In genomic region chr11:108897034-108897433, GRCm38 (mm10) we compare ENCODE assay signal across 22 mouse cellular contexts. TPM values are rescaled to one million over a fixed set of nuclear protein-coding genes. Genes with fewer than 3 reads are reported as not detected.
DNase-seq lines count a peak whose midpoint lies in the region; ATAC-seq and TF ChIP-seq lines count a peak whose summit lies in the region.
"Had no signal": no experiment of that assay in that cellular context is flagged by ENCODE, and none has a peak within 500 bp of the region (broad histone marks: within the 10 kb centered on the region; RNA-seq: fewer than 3 reads in every experiment).

No protein-coding gene starts in this region.

- no peak for TF ChIP-seq POLR2A in liver, adult 2 months (IDR thresholded peaks at IDR 0.05; ENCODE audit: extremely low read depth, insufficient read depth, low read length)

- H3K36me3 ChIP-seq in liver, adult 2 months (ENCODE audit: control insufficient read depth, insufficient read depth, low read length), result no peaks in the 10 kb centered on the region
- H3K36me3 ChIP-seq in liver, embryonic 11.5 days (ENCODE audit: control insufficient read depth, insufficient read depth, low read length), result no peaks in the 10 kb centered on the region
- no peaks in the 10 kb centered on the region for H3K36me3 ChIP-seq in forebrain, postnatal 0 days (ENCODE audit: insufficient read depth)
- H3K36me3 ChIP-seq: embryonic facial prominence, embryonic 15.5 days; forebrain, embryonic 10.5 days; heart, embryonic 13.5 days; intestine, embryonic 15.5 days had no signal

- H3K9me3 ChIP-seq in liver, embryonic 11.5 days (ENCODE audit: control insufficient read depth, low read length), result no peaks in the 10 kb centered on the region
- no peaks in the 10 kb centered on the region for H3K9me3 ChIP-seq in forebrain, postnatal 0 days (ENCODE audit: low read length)
- H3K9me3 ChIP-seq: embryonic facial prominence, embryonic 15.5 days; forebrain, embryonic 10.5 days; heart, embryonic 13.5 days; intestine, embryonic 15.5 days had no signal

- H3K27me3 ChIP-seq in liver, adult 2 months (ENCODE audit: control insufficient read depth, insufficient read depth, low read length), result no peaks in the 10 kb centered on the region
- H3K27me3 ChIP-seq in liver, embryonic 11.5 days (replicated peaks; ENCODE audit: control insufficient read depth, insufficient read depth, low read length), result peaks cover 22% of the 10 kb centered on the region
- no peaks in the 10 kb centered on the region for H3K27me3 ChIP-seq in forebrain, postnatal 0 days (ENCODE audit: insufficient read depth, low read length)
- H3K27me3 ChIP-seq: CH12.LX; embryonic facial prominence, embryonic 15.5 days; intestine, embryonic 15.5 days; Patski had no signal

- no peaks in the 10 kb centered on the region for H3K4me1 ChIP-seq in liver, adult 2 months (ENCODE audit: control insufficient read depth, insufficient read depth, low read length)
- no peaks in the 10 kb centered on the region for H3K4me1 ChIP-seq in liver, embryonic 11.5 days (replicated peaks; ENCODE audit: control insufficient read depth, insufficient read depth, low read length)
- H3K4me1 ChIP-seq in forebrain, postnatal 0 days (ENCODE audit: insufficient read depth), result peaks cover 5% of the 10 kb centered on the region; the same call in 1 of the 2 replicates

- H3K27ac ChIP-seq in liver, adult 2 months (replicated peaks; ENCODE audit: insufficient read depth, low read depth, low read length), result no peak overlapping the region
- H3K27ac ChIP-seq in liver, embryonic 11.5 days (ENCODE audit: low read depth, low read length), result no peak overlapping the region
- H3K27ac ChIP-seq in forebrain, postnatal 0 days (ENCODE audit: low read depth, low read length), result no peak overlapping the region
- H3K27ac ChIP-seq: embryonic facial prominence, embryonic 15.5 days; forebrain, embryonic 10.5 days; heart, embryonic 13.5 days; hindbrain, embryonic 14.5 days; intestine, embryonic 15.5 days had no signal

- H3K79me2 ChIP-seq in liver, adult 2 months (ENCODE audit: control insufficient read depth, insufficient read depth, low read length), result no peaks in the 10 kb centered on the region

- H3K4me3 ChIP-seq in liver, adult 2 months (ENCODE audit: insufficient read depth, low read depth, low read length), result no peak overlapping the region
- no peak overlapping the region for H3K4me3 ChIP-seq in liver, embryonic 11.5 days (ENCODE audit: low read depth, low read length)
- H3K4me3 ChIP-seq in forebrain, postnatal 0 days (ENCODE audit: low read depth, low read length), result no peak overlapping the region
- H3K4me3 ChIP-seq: embryonic facial prominence, embryonic 15.5 days; erythroblast, embryonic 14.5 days; forebrain, embryonic 10.5 days; heart, embryonic 13.5 days; intestine, embryonic 15.5 days had no signal

- no peak overlapping the region for H3K4me2 ChIP-seq in liver, embryonic 11.5 days
- H3K4me2 ChIP-seq in forebrain, postnatal 0 days (ENCODE audit: low read depth), result no peak overlapping the region
- H3K4me2 ChIP-seq: embryonic facial prominence, embryonic 15.5 days; heart, embryonic 13.5 days; hindbrain, embryonic 14.5 days; intestine, embryonic 15.5 days had no signal

- peak; percentile 80 for DNase-seq in liver, adult 2 months (ENCODE audit: extremely low read depth, low read depth, low spot score)
- DNase-seq in liver, embryonic 11.5 days (ENCODE audit: low spot score), result no peak
- DNase-seq in cerebellum, adult 11-12 months, result peak; percentile 84
- peak; percentile 89 for DNase-seq in cerebellum, adult 9-10 months
- DNase-seq in cerebellum, postnatal 25 days, result peak; percentile 66 to 76
- no peak for DNase-seq in adrenal gland, adult 18-20 months (ENCODE audit: low spot score in 2 of 2)
- no peak for DNase-seq in right cerebral cortex, adult 2 months (ENCODE audit: low spot score in 2 of 2)
- DNase-seq in forebrain, postnatal 0 days, result no peak
- DNase-seq: adrenal gland, postnatal 25 days; embryo, embryonic 11 days; heart, postnatal 36 days; kidney, adult 18-20 months had no signal

- no peak for ATAC-seq in liver, embryonic 11.5 days (replicated peaks; ENCODE audit: low FRiP score)
- ATAC-seq in forebrain, postnatal 0 days, result no peak
- ATAC-seq: activated CD4-positive, CD25-positive, alpha-beta regulatory T cell, adult 4 months; forebrain, embryonic 14.5 days; intestine, embryonic 15.5 days; Patski had no signal

- H3K9ac ChIP-seq in liver, adult 2 months (ENCODE audit: low read depth, low read length), result no peak overlapping the region
- no peak overlapping the region for H3K9ac ChIP-seq in liver, embryonic 11.5 days (ENCODE audit: low read depth, low read length)
- no peak overlapping the region for H3K9ac ChIP-seq in forebrain, postnatal 0 days
- H3K9ac ChIP-seq: embryonic facial prominence, embryonic 15.5 days; heart, embryonic 13.5 days; hindbrain, embryonic 14.5 days; intestine, embryonic 15.5 days had no signal

- no peak for TF ChIP-seq CTCF in liver, adult 2 months (IDR thresholded peaks at IDR 0.05; ENCODE audit: low read depth, low read length)
- no peak for TF ChIP-seq CTCF in forebrain, postnatal 0 days (IDR thresholded peaks at IDR 0.05; ENCODE audit: low read depth)

- 31% methylated on average over 4 of the region's 4 CpGs for WGBS in liver, adult 2 months
- 75% methylated on average over 4 of the region's 4 CpGs for WGBS in liver, embryonic 11.5 days
- 79% methylated on average over 4 of the region's 4 CpGs for WGBS in forebrain, postnatal 0 days

RNA-seq across cellular contexts. Expression of gene Axin2, which starts 23.1 kb away (rescaled TPM):
- 3.2 and 4.0 TPM in 2 replicates for total RNA-seq in liver, adult 2 months (2014; rRNA removed)
- polyA plus RNA-seq in liver, adult 2 months (2012; rRNA removed), result 5.8 TPM in 2 replicates
- polyA plus RNA-seq in liver, embryonic 11.5 days (2014; fragmentation: Nextera tagmentation; extraction: Ambion mirVana), result 1.7 and 2.3 TPM in 2 replicates
- total RNA-seq in adrenal gland, adult 18-20 months (2021), result 10 to 100 TPM; 36.9 to 56.2 TPM
- total RNA-seq in forebrain, postnatal 0 days (2014; rRNA removed), result 28.7 and 35.6 TPM in 2 replicates
- polyA plus RNA-seq in forebrain, postnatal 0 days (2015; fragmentation: Nextera tagmentation; extraction: Ambion mirVana), result 4.5 and 5.0 TPM in 2 replicates

Comparison
In these comparisons a context has a peak if more than half of its experiments do, and no peak if none do; other contexts are left out.
1. DNase-seq: peak in liver, adult 2 months (single experiment), cerebellum, adult 11-12 months (single experiment), cerebellum, adult 9-10 months (single experiment) and cerebellum, postnatal 25 days (2 of 2); none in liver, embryonic 11.5 days (single experiment), adrenal gland, adult 18-20 months (0 of 2), right cerebral cortex, adult 2 months (0 of 2) and forebrain, postnatal 0 days (single experiment).